In the genomic region with DNA sequence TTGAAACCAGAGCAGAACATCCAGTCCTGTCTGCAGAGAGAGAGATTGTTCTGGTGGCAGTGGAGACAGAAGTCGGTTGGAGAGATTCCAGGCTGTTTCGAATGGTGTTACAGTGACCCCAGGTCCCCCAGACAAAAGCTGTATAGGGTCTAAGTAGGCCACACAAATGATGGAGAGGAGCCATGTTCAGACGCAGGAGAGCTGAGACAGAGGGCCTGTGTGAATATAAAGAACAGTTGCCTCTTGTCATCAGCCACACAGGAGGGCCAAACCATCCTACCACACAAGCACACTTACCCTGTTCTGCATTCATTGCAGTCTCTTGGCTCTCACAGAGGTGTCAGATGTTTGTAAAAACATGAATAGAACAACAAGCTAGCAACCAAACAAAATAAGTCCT, we compare ENCODE assay signal across 14 mouse cellular contexts. TPM values are rescaled to one million over a fixed set of nuclear protein-coding genes. Genes with fewer than 3 reads are reported as not detected.
A peak's percentile ranks its signal among the peaks of the same experiment; 100 is the strongest.
DNase-seq lines count a peak whose midpoint lies in the region; ATAC-seq lines count a peak whose summit lies in the region.
"Had no signal": no experiment of that assay in that cellular context is flagged by ENCODE, and none has a peak within 500 bp of the region (broad histone marks: within the 10 kb centered on the region; RNA-seq: fewer than 3 reads in every experiment).

No protein-coding gene starts in this region.

- intact Hi-C loops in left cerebral cortex, postnatal 25 days (cut with DNase I) = no loop called here

- no peak for ATAC-seq in monocyte, adult 5-6 weeks (replicated peaks; ENCODE audit: insufficient number of reproducible peaks, low FRiP score, low TSS enrichment, poor library complexity, severe bottlenecking)

- peak; percentile 15 to 40 for DNase-seq in cerebellum, postnatal 10 days
- DNase-seq in cerebellum, adult 8-10 months = no peak
- DNase-seq in left cerebral cortex, adult 11 months (ENCODE audit: low spot score) = peak; percentile 10
- DNase-seq in left cerebral cortex, postnatal 25 days (ENCODE audit: low spot score in 2 of 2) = no peak
- DNase-seq in right cerebral cortex, adult 18-20 months = peak; percentile 16
- no peak for DNase-seq in right cerebral cortex, postnatal 36 days (ENCODE audit: low spot score in 2 of 2)
- DNase-seq in adrenal gland, postnatal 14 days = no peak
- DNase-seq: adrenal gland, postnatal 10 days; heart, adult 2 months; heart, postnatal 4 days; kidney, adult 8-10 months; liver had no signal

RNA-seq across cellular contexts. Expression of a gene that starts 37.4 kb away (rescaled TPM):
- 1 to 10 TPM; 1.4 to 2.2 TPM for total RNA-seq in left cerebral cortex, postnatal 25 days (2021)
- 0.26 and 1.1 TPM in 2 replicates for total RNA-seq in adrenal gland, postnatal 14 days (2021)
- total RNA-seq in monocyte, adult 5-6 weeks (2017) = not detected in 3 replicates
- total RNA-seq: gastrocnemius, adult 18-20 months had no signal

Comparison
In these comparisons a context has a peak if more than half of its experiments do, and no peak if none do; other contexts are left out.
1. DNase-seq: peak in cerebellum, postnatal 10 days (2 of 2), left cerebral cortex, adult 11 months (single experiment) and right cerebral cortex, adult 18-20 months (single experiment); none in cerebellum, adult 8-10 months (single experiment), left cerebral cortex, postnatal 25 days (0 of 2), right cerebral cortex, postnatal 36 days (0 of 2) and adrenal gland, postnatal 14 days (single experiment).